Mouse (Mus musculus): Measurements from ENCODE around the gene Fli1. TPM values are rescaled to one million over a fixed set of nuclear protein-coding genes. Genes with fewer than 3 reads are reported as not detected.

Gene Fli1
- polyA plus RNA-seq, 1 experiment from 2014 or later = 6.0 TPM

- Histone ChIP-seq H3K9ac (ENCODE audit: low read depth, low read length) (no peak overlapping the region; the same call in 1 of the 2 replicates), H3K27me3 (ENCODE audit: control insufficient read depth, insufficient read depth, low read depth, low read length) (peaks cover 8% of the 10 kb centered on the region), H3K27ac (ENCODE audit: low read length) (no peak overlapping the region), H3K9me3 (replicated peaks; ENCODE audit: control insufficient read depth, low read length, poor library complexity, severe bottlenecking) (no peaks in the 10 kb centered on the region), H3K4me1 (ENCODE audit: control insufficient read depth, insufficient read depth, low read length) (peaks cover 8% of the 10 kb centered on the region), H3K4me2 (ENCODE audit: low read length) (peak overlapping the region; percentile 83), H3K4me3 (ENCODE audit: low read depth, low read length) (peak overlapping the region; percentile 44), H3K36me3 (ENCODE audit: control insufficient read depth, insufficient read depth, low read length) (no peaks in the 10 kb centered on the region)
- WGBS = 8% methylated on average over 8 of the region's 8 CpGs
- peak; percentile 33; the same call in 1 of the 2 replicates for ATAC-seq
Measured at GRCm38 (mm10) chr9:32408730-32409059, 134.0 kb downstream of the Fli1 start.

GRCm38 (mm10) chr9:32405191-32405925 is 137.3 kb downstream of the Fli1 start:
- H3K27me3 ChIP-seq (ENCODE audit: control insufficient read depth, insufficient read depth, low read depth, low read length) = peaks cover 8% of the 10 kb centered on the region
- H3K4me1 ChIP-seq (ENCODE audit: control insufficient read depth, insufficient read depth, low read length) = peaks cover 8% of the 10 kb centered on the region
- no peaks in the 10 kb centered on the region for H3K9me3 ChIP-seq (replicated peaks; ENCODE audit: control insufficient read depth, low read length, poor library complexity, severe bottlenecking)
- H3K4me3 ChIP-seq (ENCODE audit: low read depth, low read length) = no peak overlapping the region
- H3K4me2 ChIP-seq (ENCODE audit: low read length) = no peak overlapping the region
- WGBS = 42% methylated on average over 11 of the region's 11 CpGs
- H3K36me3 ChIP-seq (ENCODE audit: control insufficient read depth, insufficient read depth, low read length) = no peaks in the 10 kb centered on the region
- H3K9ac ChIP-seq (ENCODE audit: low read depth, low read length) = no peak overlapping the region
- ATAC-seq = peak; percentile 82
- no peak overlapping the region for H3K27ac ChIP-seq (ENCODE audit: low read length)

DNA sequence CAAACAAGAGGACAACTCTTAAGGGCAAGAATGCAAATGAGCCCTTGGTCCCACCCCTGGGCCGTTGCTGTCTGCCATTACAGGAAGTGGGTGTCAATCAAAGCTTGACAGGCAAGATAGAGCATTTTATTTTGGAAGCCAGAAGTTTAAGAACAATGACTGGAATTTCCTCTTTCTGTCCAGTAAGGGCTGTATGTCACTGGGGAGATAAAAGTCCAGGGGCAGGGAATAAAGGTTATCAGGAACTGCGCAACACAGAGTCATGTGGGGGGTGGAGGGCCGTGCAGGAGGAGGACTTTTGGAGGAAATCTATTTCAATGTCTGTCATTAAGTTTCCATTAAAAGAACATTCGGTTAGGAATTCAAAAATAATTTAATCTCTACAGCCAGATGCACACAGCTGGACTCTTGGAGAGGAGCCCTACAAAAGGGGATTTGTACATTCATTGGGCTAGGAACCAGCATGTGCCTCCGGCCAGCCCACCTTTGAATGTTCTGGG is 141.9 kb downstream of the Fli1 start:
- H3K9ac ChIP-seq (ENCODE audit: low read depth, low read length) = no peak overlapping the region
- H3K36me3 ChIP-seq (ENCODE audit: control insufficient read depth, insufficient read depth, low read length) = no peaks in the 10 kb centered on the region
- no peaks in the 10 kb centered on the region for H3K4me1 ChIP-seq (ENCODE audit: control insufficient read depth, insufficient read depth, low read length)
- no peak for ATAC-seq
- H3K9me3 ChIP-seq (replicated peaks; ENCODE audit: control insufficient read depth, low read length, poor library complexity, severe bottlenecking) = no peaks in the 10 kb centered on the region
- no peak overlapping the region for H3K4me3 ChIP-seq (ENCODE audit: low read depth, low read length)
- WGBS = 73% methylated on average over 5 of the region's 5 CpGs
- H3K4me2 ChIP-seq (ENCODE audit: low read length) = no peak overlapping the region
- H3K27me3 ChIP-seq (ENCODE audit: control insufficient read depth, insufficient read depth, low read depth, low read length) = no peaks in the 10 kb centered on the region; the same call in 1 of the 2 replicates
- no peak overlapping the region for H3K27ac ChIP-seq (ENCODE audit: low read length)

GRCm38 (mm10) chr9:32400212-32400611 is 142.4 kb downstream of the Fli1 start:
- H3K4me2 ChIP-seq (ENCODE audit: low read length) = no peak overlapping the region
- H3K27me3 ChIP-seq (ENCODE audit: control insufficient read depth, insufficient read depth, low read depth, low read length) = no peaks in the 10 kb centered on the region; the same call in 1 of the 2 replicates
- H3K4me1 ChIP-seq (ENCODE audit: control insufficient read depth, insufficient read depth, low read length) = no peaks in the 10 kb centered on the region
- WGBS = 90% methylated on average over 2 of the region's 2 CpGs
- H3K27ac ChIP-seq (ENCODE audit: low read length) = no peak overlapping the region
- H3K4me3 ChIP-seq (ENCODE audit: low read depth, low read length) = no peak overlapping the region
- ATAC-seq = no peak
- H3K9ac ChIP-seq (ENCODE audit: low read depth, low read length) = no peak overlapping the region
- H3K9me3 ChIP-seq (replicated peaks; ENCODE audit: control insufficient read depth, low read length, poor library complexity, severe bottlenecking) = no peaks in the 10 kb centered on the region
- no peaks in the 10 kb centered on the region for H3K36me3 ChIP-seq (ENCODE audit: control insufficient read depth, insufficient read depth, low read length)

DNA sequence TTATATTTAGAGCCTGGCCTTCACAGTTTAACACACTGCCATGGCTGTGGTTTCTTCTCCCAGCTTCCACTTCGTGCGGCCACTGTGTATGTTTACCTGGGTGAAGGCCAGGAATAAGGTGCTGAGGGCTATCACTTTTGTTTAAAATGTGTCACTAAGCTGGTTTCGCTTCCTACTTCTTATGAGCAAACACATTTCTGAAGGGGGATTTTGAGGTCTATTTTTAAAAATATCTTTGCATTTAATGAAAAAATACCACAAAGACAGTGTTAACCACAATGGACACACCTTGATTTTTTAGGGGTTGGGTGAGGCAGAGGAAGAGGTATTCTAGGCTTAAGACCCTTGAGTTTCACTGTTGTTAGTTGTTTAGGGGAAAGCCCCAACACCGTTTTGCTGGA is 147.9 kb downstream of the Fli1 start:
- whole genome bisulfite sequencing = 92% methylated on average over 4 of the region's 4 CpGs
- Histone ChIP-seq H3K36me3 (ENCODE audit: control insufficient read depth, insufficient read depth, low read length) (no peaks in the 10 kb centered on the region), H3K9ac (ENCODE audit: low read depth, low read length) (no peak overlapping the region), H3K9me3 (replicated peaks; ENCODE audit: control insufficient read depth, low read length, poor library complexity, severe bottlenecking) (no peaks in the 10 kb centered on the region), H3K4me1 (ENCODE audit: control insufficient read depth, insufficient read depth, low read length) (no peaks in the 10 kb centered on the region), H3K27ac (ENCODE audit: low read length) (no peak overlapping the region), H3K4me2 (ENCODE audit: low read length) (no peak overlapping the region), H3K4me3 (ENCODE audit: low read depth, low read length) (no peak overlapping the region), H3K27me3 (ENCODE audit: control insufficient read depth, insufficient read depth, low read depth, low read length) (no peaks in the 10 kb centered on the region)
- no peak for ATAC-seq

DNA sequence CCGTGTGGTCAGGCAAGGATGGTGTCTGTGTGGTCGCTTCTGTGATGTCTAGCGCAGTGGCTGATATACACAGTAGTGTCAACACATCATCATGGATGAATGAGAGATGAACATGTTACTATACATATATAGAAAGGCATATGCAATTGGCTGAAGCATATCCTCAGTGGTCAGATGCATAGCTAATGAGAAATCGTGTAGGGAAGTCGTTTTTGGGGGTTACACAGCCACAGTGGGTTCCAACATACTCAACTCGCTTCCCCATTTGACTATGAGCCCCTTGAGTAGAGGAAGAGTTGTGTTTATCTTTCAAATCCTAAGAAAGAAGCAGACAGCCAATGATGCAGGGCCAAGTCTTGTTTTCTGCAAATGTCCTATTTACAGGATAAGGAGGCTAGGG is 149.9 kb downstream of the Fli1 start:
- no peak overlapping the region for H3K4me3 ChIP-seq (ENCODE audit: low read depth, low read length)
- H3K9me3 ChIP-seq (replicated peaks; ENCODE audit: control insufficient read depth, low read length, poor library complexity, severe bottlenecking) = no peaks in the 10 kb centered on the region
- no peak overlapping the region for H3K9ac ChIP-seq (ENCODE audit: low read depth, low read length)
- H3K4me2 ChIP-seq (ENCODE audit: low read length) = no peak overlapping the region
- no peaks in the 10 kb centered on the region for H3K27me3 ChIP-seq (ENCODE audit: control insufficient read depth, insufficient read depth, low read depth, low read length)
- no peaks in the 10 kb centered on the region for H3K36me3 ChIP-seq (ENCODE audit: control insufficient read depth, insufficient read depth, low read length)
- H3K27ac ChIP-seq (ENCODE audit: low read length) = no peak overlapping the region
- H3K4me1 ChIP-seq (ENCODE audit: control insufficient read depth, insufficient read depth, low read length) = no peaks in the 10 kb centered on the region
- WGBS = 86% methylated on average over 6 of the region's 6 CpGs
- ATAC-seq = no peak

GRCm38 (mm10) chr9:32391701-32392100 is 151.0 kb downstream of the Fli1 start:
- 83% methylated on average over 9 of the region's 9 CpGs for WGBS
- no peaks in the 10 kb centered on the region for H3K4me1 ChIP-seq (ENCODE audit: control insufficient read depth, insufficient read depth, low read length)
- no peak for ATAC-seq
- no peak overlapping the region for H3K4me3 ChIP-seq (ENCODE audit: low read depth, low read length)
- H3K27me3 ChIP-seq (ENCODE audit: control insufficient read depth, insufficient read depth, low read depth, low read length) = no peaks in the 10 kb centered on the region
- H3K9me3 ChIP-seq (replicated peaks; ENCODE audit: control insufficient read depth, low read length, poor library complexity, severe bottlenecking) = no peaks in the 10 kb centered on the region
- no peak overlapping the region for H3K27ac ChIP-seq (ENCODE audit: low read length)
- H3K36me3 ChIP-seq (ENCODE audit: control insufficient read depth, insufficient read depth, low read length) = no peaks in the 10 kb centered on the region
- H3K9ac ChIP-seq (ENCODE audit: low read depth, low read length) = no peak overlapping the region
- no peak overlapping the region for H3K4me2 ChIP-seq (ENCODE audit: low read length)

GRCm38 (mm10) chr9:32391092-32391491 is 151.6 kb downstream of the Fli1 start:
- Histone ChIP-seq H3K9me3 (replicated peaks; ENCODE audit: control insufficient read depth, low read length, poor library complexity, severe bottlenecking) (no peaks in the 10 kb centered on the region), H3K36me3 (ENCODE audit: control insufficient read depth, insufficient read depth, low read length) (no peaks in the 10 kb centered on the region), H3K4me2 (ENCODE audit: low read length) (no peak overlapping the region), H3K27me3 (ENCODE audit: control insufficient read depth, insufficient read depth, low read depth, low read length) (no peaks in the 10 kb centered on the region), H3K27ac (ENCODE audit: low read length) (no peak overlapping the region), H3K4me1 (ENCODE audit: control insufficient read depth, insufficient read depth, low read length) (no peaks in the 10 kb centered on the region), H3K9ac (ENCODE audit: low read depth, low read length) (no peak overlapping the region), H3K4me3 (ENCODE audit: low read depth, low read length) (no peak overlapping the region)
- WGBS = 78% methylated on average over 5 of the region's 5 CpGs
- no peak for ATAC-seq

DNA sequence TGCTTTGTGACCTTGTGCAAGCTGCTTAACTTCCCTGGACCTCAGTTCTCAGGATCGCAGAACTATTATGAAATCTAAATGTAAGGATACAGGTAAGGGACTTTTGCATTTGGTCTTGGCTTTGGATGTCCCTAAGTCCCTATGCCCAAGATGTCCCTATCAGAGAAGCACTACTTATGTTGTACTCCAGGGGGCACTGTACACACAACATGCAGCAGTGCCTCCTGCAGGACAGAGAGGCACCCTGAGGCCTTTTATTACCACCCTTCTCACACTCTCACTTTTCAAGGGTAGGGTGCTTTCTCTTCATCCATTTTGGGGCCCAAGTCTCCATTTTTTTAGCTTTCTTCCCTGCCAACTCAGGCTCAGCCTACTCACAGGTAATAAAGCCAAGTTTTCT is 154.5 kb downstream of the Fli1 start:
- no peaks in the 10 kb centered on the region for H3K4me1 ChIP-seq (ENCODE audit: control insufficient read depth, insufficient read depth, low read length)
- H3K9ac ChIP-seq (ENCODE audit: low read depth, low read length) = no peak overlapping the region
- H3K27ac ChIP-seq (ENCODE audit: low read length) = no peak overlapping the region
- H3K4me3 ChIP-seq (ENCODE audit: low read depth, low read length) = no peak overlapping the region
- no peaks in the 10 kb centered on the region for H3K27me3 ChIP-seq (ENCODE audit: control insufficient read depth, insufficient read depth, low read depth, low read length)
- no peaks in the 10 kb centered on the region for H3K36me3 ChIP-seq (ENCODE audit: control insufficient read depth, insufficient read depth, low read length)
- H3K4me2 ChIP-seq (ENCODE audit: low read length) = no peak overlapping the region
- H3K9me3 ChIP-seq (replicated peaks; ENCODE audit: control insufficient read depth, low read length, poor library complexity, severe bottlenecking) = no peaks in the 10 kb centered on the region
- 85% methylated on average over 1 of the region's 1 CpGs for WGBS
- ATAC-seq = no peak

All from midbrain, embryonic 16.5 days (tissue).